Mouse (Mus musculus) heart, postnatal 10 days (tissue): Measurements from ENCODE around the gene Mrps25. TPM values are rescaled to one million over a fixed set of nuclear protein-coding genes. Genes with fewer than 3 reads are reported as not detected.

Source experiments
- DNase-seq, 2 experiments: peaks; one replicate each; pipeline ENCODE4 v3.0.0; 2021
- intact Hi-C: fragments of 180-260 bp; cut with DNase I; formaldehyde crosslinking; loops from one replicate; pipeline ENCODE4 v1.15.1; 2025
- total RNA-seq, 2 experiments: library from RNA; stranded (reverse); gene quantifications; 2 replicates each; pipeline ENCODE4 v1.2.3; 2021

Mrps25 gene
- total RNA-seq = 10 to 100 TPM; 55.9 to 60.1 TPM

DNA sequence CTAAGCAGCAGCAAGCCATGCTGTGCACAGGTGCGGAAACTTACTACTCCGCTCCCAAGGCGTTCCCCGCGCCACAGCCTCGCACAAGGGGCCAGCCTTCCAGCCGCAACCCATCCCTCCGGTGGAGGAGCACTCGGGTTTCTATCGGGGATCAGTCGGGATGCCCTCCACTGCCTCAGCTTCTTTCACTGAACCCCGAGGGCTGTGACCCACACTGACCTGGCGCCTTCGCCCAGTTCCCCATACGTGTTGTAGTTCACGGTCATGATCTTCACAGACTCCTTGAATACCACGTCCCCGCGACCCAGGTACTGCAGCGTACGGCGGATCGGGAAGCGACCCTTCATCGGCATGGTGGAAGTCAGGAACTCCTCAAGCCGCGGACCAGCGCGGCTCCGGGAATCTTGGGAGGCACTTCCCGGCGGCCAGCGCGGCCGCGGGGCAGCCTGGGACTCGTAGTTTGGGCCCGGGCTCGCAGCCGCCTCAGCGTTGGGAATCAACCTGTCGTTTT lies at the start of gene Mrps25:
Gene Mrps25, minus strand, starts transcription at position 413 of the 511 bp plus-strand sequence.
- intact Hi-C loops = no loop called here
- DNase-seq = peak; percentile 74 to 82

DNA sequence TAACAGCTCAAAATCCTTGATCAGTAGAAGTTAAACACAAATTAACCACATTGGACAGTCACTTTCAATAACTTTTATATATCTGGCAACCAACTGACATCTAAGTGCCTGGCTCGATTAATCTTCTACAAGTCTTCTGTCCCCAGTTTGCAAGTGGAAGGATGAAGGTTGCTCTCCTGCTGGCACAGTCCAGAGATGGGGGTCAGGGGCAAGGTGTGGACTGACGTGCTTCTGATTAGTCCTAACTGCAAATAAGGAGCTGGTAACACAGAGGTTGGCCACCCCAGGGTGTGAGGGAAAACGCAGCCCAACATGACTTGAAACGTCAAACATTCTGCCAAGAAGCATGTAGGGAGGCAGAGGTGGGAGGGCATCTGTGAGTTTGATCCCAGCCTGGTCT lies 47.9 kb upstream of the Mrps25 start:
- intact Hi-C loops = no loop called here
- DNase-seq = no peak

DNA sequence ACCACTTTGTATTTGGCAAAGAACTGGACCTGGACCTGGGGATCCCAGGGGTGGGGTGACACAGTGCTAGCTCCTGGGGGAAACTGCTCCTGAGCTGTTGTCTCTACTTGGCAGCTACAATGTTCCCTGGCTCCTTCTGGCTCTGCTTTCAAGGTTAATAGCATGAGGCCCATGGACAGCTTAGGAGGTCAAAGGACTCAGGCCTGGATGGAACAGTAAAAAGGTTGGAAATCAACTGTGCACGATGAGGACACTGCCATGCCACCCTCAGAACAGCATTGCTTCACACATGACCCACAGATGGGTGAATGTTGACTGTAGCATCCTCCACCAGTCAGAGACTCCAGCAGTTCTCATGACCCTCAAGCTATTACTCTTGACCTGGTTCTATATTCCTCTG lies 47.5 kb upstream of the Mrps25 start:
- intact Hi-C loops = no loop called here
- DNase-seq = no peak

DNA sequence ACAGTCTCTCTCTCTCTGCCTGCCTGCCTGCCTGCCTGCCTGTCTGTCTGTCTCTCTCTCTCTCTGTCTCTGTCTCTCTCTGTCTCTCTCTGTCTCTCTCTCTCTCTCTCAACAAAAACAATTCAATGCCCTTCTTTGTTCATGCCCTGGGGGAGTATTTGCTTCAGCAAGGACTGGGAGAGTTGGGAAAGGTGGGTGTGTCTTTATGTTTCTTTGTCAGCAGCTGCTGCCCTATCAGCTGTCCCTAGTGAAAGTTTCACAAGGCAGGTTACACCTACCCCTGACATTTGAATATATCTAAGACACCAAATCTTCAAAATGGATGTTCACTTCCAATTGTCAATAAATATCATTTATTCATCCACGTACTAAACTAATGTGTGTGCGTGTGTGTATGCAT lies 45.8 kb upstream of the Mrps25 start:
- intact Hi-C loops = no loop called here
- DNase-seq = no peak

DNA sequence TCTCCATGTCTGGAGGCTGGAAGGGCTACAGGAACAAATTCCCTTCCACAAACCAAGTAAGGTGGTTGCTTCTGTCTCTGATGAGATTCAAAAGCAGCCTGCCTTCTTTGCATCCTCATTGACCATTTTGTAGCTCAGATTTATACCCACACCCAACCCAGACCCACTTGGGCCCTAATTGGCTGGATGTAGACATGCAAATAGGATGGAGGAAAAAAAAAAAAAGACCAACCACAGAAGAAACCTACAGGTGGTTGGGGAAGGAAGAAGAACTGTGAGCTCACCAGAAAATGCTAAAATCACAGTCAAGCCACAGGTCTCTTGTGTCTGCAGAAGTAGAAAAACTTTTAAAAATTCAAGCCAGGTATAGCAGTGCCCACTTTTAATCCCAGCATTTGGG lies 45.3 kb upstream of the Mrps25 start:
- intact Hi-C loops = no loop called here
- no peak for DNase-seq

DNA sequence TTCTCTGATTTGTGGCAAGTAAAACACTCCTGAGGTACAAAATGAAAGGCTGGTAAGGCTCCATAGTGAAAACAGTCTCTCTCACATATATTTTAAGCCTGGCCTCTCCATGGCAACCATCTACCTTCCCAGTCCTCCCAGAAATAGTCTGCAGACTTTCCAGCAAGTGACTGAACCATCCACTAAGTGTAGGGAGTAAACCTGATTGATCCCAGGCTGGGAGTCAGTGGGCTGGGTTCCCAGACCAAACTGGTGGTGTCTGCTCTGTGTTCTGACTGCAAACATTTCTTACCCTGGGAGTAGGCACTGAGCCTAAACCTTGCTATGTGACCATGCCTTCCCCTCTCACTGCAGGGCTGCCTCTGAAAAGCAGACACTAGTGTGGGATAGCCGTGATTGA lies 41.1 kb upstream of the Mrps25 start:
- intact Hi-C loops = no loop called here
- no peak for DNase-seq

DNA sequence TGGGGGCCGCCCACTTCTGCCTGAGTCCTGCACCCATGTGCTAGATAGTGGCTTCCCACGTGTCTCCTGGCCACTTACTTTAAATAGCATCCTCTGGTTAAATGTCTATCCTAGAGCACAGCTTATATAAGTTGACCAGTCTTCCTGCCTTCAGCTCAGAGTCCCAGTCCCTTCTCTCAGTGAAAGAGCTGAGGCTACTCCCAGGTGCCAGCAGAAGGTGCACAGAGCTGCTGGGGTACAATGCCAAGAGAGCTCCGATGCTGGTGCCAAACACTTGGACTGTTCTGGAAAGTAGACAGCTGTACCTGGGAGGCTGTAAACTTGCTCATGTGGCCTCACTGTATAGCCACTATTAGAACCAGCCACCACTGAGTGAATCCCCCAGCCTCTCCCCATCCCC lies 38.2 kb upstream of the Mrps25 start:
- intact Hi-C loops = no loop called here
- DNase-seq = no peak

DNA sequence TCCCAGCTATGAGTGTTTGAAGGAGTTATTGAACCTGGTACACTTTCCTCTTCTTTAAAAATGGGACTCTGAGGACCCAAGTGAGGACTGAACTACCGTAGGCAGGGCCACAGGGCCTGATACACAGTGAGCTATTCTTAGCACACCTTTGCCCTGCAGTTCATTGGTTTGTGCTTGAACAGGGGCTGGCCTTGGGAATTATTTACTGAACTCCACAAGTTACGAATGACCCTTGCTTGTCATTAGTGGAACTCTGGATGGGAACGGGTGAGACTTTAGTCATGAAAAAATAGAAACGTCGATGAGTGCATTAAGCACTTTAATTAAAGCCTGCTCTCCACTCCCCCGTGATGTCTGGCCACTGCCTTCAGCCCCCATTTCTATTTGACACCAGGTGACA lies 37.8 kb upstream of the Mrps25 start:
- DNase-seq = no peak
- intact Hi-C loops = no loop called here

DNA sequence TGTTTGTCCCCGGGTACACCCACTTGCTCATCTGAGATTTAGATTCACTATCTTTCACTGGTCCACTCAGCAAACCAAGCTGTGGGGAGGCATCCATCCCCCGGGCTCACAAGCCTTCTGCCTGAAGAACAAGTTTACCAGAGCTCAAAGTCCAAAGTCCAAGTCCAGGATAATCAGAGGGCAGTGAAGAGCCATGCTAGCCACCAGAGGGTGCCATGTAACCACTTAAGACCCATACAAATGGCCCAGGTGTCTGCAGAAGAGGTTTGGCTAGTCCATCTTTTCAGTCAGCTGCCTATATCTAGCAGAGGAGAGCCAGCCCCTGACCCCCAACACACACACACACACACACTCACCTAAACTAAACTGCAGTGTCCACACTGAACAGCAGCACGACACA lies 35.6 kb upstream of the Mrps25 start:
- intact Hi-C loops = loop anchor here (1.0 kb wide), 1 partner anchor 50 kb away; no protein-coding TSS in a partner anchor
- peak; percentile 39 to 58 for DNase-seq

DNA sequence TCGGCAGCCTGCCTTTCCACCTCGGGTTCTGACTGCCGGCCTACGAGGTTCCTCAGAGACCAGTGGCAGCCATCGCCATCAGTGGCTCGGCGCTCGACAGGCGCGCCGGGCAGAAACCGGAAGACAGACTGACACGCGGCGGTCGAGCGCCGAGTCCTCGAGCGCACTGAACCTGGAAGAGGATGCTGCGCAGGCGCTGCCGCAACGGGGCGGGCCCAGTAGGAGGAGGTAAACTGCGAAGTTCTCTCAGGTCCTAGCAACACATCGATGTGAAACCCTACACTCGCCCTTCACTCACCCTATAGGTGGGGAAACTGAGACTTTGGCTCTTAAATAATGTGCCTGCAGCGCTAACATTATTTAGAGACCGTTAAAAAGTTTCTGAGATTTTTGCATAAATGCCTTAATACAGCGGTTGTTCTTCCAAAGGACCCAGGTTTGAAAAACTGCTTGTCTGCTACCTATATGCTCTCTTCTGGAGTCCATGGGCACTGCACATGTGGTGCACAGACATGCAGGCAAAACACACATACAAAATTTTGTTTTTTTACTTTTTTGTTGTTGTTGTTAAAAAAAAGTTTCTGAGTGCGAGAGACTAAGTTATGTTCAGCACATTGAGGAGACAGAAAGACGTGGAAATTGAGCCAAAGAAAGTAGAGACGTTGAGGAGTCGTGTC lies 31.1 kb upstream of the Mrps25 start, which contains the start of gene Rbsn:
Gene Rbsn, minus strand, starts transcription at position 153 of the 677 bp plus-strand sequence.
- DNase-seq = peak; percentile 94 to 96
- intact Hi-C loops = no loop called here

DNA sequence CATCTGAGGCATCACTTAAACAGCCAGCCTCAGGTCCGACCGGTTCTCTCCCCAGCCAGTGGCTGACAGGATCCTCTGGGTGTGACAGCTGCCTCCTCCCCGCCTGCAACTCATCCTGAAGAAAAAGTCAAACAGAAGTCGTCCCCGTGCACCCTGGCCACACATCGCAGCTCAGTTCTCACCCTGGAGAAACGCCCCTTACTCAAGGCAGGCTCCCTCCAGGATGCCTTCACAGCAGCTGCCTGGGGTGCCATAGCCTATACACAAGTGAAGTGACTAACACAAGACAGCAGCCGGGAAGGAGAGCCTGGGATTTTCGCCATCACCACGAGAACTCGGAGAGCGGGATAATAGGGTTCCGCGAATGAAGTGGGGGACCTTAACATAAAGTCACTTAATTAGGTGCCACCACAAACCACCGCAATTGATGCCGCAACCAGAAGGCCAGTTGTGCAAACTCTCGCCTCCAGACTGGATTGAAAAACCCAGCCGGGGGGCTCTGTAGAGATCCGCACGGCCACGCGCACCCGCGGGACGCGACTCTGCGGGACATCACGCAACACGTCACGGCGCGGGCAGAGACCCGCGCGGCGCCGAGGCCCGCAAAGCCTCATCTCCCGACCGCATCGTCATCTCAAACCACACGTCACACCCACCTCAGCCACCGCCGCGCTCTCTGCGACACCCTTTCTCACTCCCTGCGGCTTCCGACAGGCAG lies 30.4 kb upstream of the Mrps25 start:
- peak in 1 of 2 experiments; percentile 13 for DNase-seq
- intact Hi-C loops = no loop called here

DNA sequence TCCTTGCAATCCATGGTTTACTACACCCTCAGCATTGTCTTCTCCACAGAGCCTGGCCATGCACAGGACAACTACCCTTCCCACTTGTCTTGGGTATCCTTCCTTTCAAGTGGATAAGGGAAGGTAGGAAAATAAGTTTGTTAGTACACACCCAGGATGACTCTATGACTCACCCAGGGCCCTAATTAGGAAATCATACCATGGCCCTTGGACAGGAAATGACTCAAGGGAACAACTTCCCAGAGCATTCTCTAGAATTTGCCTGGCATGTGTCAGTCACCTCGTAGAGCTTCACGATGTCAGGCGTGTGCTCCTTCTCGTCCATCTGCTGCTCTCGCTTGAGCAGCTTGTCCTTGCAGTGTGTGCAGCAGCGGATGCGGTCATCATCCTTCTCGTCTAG lies 15.6 kb upstream of the Mrps25 start:
- no peak for DNase-seq
- intact Hi-C loops = no loop called here

DNA sequence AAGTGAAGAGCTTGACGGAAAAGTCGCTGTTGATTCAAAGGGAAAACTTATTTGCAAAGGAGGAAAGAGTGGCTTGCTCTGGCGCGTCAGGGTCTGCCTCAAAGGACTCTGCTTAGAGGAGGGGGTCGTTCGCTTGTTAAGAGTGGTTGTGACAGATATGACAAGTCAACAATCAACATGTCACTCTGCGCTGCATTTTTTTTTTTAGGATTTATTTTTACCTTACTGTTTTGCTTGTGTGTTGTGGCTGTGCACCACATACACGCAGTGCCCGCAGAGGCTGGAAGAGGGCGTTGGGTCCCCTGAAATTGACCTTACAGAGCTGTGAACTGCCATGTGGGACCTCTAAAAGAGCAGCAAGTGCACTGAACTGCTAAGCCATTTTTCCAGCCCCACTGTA lies 345 bp upstream of the Mrps25 start:
- peak in 1 of 2 experiments; percentile 21 for DNase-seq
- intact Hi-C loops = no loop called here

DNA sequence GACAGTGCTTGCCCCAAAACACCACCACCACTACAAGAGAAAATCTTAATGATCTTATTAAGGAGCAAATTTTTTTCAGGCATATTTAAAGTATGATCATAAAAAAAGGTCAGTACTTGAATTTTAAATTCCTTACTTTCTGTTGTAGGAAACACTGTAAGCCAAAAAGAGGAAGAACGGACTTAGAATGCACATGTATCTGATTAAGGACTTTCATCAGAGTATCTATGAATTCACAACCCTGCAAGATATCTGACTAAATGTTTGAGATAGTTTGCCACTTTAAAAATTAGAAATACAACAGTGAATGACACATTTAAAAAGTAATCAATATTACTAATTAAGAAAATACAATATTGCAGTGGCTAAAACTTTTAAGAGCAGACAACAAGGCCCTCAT lies 7.4 kb downstream of the Mrps25 start:
- no peak for DNase-seq
- intact Hi-C loops = no loop called here

DNA sequence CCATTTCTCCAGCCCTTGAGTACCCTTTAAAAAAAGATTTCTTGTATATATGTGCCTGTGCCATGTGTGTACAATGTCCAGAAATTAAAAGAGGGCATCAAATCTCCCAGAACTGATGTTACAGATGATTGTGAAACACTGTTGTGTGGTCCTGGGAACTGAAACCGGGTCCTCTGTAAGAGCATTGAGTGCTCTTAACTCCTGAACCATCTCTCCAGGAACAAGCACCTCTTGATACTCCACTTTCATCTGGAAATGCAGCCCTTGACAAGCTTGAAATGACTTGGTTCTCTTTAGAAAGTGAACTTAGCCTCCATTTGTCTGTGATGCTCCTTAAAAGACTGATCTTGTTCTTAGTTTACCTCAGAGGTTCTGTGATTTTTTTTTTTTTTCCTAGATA lies 21.1 kb downstream of the Mrps25 start:
- no peak for DNase-seq
- intact Hi-C loops = no loop called here

DNA sequence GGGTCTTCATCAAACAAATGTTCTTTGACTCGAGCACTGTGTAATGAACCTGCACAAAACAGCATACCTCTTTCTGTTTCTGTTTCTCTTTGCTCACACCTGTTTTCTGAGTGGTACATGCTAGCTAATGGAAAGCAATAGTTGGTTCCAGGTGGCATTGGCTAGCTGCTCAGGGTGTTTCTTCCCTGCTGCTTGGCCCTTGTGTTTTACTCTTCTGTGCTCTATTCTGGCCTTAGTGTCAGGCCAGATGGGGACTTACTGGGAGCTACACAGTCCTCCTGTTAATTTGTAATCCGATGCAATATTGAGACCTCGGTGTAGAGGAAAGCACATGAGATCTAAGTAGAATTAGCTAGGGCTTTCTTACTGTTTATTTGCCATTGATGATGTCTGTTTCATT lies 25.0 kb downstream of the Mrps25 start:
- DNase-seq = no peak
- intact Hi-C loops = loop anchor here (10.0 kb wide), 1 partner anchor 254 kb away; the partner anchor contains the start of gene 4930590J08Rik

DNA sequence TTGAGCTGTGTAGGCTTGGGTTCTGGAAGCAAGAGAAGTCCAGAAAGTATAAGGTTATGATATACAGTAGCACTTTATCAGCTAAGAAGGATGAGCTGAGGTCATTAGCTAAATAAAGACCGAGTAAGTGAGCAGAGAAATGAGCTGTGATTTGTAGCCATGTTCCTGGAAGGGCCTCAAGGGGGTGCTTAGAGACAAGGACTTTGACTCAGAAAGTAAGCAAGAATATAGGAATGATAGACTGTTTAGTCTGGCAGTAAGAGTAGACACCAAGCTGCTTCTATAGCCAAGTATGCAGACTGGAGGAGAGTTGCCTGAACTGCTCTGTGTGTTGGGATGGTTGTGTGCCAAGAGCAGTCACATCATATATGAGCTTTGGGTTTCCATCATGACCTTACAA lies 30.1 kb downstream of the Mrps25 start:
- DNase-seq = peak; percentile 15 to 16
- intact Hi-C loops = loop anchor here (10.0 kb wide), 1 partner anchor 249 kb away; the partner anchor contains the start of gene 4930590J08Rik

DNA sequence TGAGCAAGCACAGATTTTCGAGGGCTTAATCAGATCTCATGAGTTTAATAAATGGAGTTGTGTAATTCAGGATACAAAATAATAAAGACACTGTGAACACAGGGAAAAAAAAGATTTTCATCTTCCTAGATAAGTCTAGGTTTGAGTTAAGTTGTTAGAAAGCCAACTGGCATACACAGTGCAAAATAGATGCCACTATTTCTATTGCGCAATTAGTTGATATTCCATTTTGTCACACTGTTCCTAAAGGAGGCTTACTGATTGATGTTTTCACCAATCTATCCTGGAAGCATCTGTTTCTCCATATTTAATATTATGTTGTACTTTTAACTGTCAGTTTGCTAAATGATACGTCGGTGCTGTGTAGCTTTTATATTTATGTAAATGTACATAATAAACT lies 38.0 kb downstream of the Mrps25 start:
- intact Hi-C loops = no loop called here
- no peak for DNase-seq

DNA sequence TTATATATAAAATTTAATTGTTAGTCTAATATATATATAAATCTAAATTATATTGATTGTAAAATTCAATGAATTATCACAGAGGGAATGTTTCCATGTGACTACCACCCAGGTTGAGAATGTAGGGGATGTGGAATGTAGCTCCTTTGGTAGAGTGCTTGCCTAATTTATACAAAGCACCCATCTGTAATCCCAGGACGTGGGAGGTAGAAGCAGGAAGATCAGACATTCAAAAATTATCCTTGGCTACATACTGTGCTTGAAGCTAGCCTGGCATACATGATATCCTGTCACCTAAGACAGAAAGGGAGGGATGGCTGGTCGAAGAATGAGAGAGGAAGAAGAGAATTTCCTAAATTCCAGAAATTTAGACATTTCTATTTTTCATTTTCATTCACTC lies 47.5 kb downstream of the Mrps25 start:
- no peak for DNase-seq
- intact Hi-C loops = no loop called here

DNA sequence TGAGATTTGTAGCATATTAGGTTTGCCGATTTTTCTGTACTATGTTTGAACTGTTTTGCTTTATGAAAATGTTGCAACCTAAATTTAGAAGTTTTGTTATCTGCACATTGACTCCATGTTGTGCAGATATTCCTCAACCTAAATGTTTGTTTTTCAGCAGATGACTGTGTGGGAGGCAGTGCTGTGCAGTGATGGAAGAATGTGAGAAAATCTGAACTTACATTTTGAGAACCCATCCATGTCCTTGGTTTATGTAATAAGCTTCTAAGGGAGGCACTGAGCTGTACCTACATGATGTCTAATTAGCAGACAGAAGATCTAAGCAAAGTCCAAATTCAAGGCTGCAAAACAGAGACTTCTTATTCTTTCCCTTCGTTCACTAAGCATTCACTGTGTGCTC lies 50.2 kb downstream of the Mrps25 start:
- no peak for DNase-seq
- intact Hi-C loops = no loop called here

DNA sequence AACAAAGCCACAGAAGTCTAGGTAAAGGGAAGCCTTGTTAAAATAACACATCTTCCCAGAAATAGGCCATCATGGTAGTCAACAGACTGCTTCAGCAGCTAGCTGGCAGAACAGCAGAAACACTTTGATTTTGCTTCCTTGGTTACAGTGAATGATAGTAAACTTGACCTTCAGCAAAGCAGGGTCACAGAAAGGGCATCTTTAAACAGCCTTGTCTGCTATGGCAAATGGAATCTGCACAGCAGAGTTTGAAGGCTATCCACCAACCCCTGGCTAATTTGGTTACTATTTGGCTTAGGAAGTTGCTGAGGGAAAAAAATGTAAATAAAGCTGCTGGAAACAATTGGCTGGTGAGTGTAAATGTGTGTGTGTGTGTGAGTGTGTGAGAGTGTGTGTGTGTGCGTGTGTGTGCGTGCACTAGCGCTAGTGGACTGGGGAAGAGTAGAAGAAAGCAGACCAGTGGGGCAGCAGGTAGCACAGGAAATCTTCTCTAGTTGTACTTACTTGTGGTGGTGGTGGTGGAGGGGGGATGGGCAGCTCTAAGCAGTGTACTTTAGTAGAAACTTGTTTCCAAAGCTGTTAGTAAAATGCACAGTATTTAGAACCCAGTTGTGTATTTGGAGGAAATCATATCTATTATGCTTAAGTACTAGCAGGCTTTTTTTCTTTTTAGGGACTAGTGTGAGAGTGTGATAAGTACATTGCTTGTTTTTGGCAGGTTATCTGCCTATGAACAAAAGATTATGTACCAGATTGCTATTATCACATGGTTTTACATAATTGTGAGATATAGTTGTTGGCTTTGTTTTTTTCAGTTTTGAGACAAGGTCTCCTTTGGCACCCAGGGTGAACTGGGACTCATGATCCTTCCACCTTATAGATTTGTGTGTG lies 51.6 kb downstream of the Mrps25 start:
- intact Hi-C loops = no loop called here
- DNase-seq = peak; percentile 13 to 17
